Mouse (Mus musculus) E14TG2a.4 (cell line): ENCODE measurements at regions not wholly inside any gene's neighbourhood (a gene's known extent, or its start where the extent isn't known, plus 50 kb on each side); places are given as distances from the start of the nearest gene placed in this dataset.

Experiments used
- CTCF ChIP-seq: conservative IDR thresholded peaks from 2 replicates; pipeline ENCODE4 v1.5.1; 2014; ENCODE audit warnings: low read length
- NANOG ChIP-seq: IDR thresholded peaks from 2 replicates; pipeline ENCODE4 v1.6.1; 2014; ENCODE audit warnings: borderline replicate concordance, low read length, mixed read lengths
- POU5F1 ChIP-seq: IDR thresholded peaks from 2 replicates; pipeline ENCODE4 v1.6.1; 2014; ENCODE audit warnings: low read length, borderline replicate concordance

- TF ChIP-seq CTCF (no peak), NANOG (no peak), POU5F1 (no peak)
Measured at GRCm38 (mm10) chr2:78803543-78803942, 64.4 kb upstream of the Ube2e3 start.
